Mouse (Mus musculus): ENCODE measurements at regions not wholly inside any gene's neighbourhood (a gene's known extent, or its start where the extent isn't known, plus 50 kb on each side); places are given as distances from the start of the nearest gene placed in this dataset.
A peak's percentile ranks its signal among the peaks of the same experiment; 100 is the strongest.

- no peak for DNase-seq (ENCODE audit: extremely low read depth, low read depth)
Measured at GRCm38 (mm10) chr3:103464181-103464580, 110.8 kb upstream of the Syt6 start.

DNA sequence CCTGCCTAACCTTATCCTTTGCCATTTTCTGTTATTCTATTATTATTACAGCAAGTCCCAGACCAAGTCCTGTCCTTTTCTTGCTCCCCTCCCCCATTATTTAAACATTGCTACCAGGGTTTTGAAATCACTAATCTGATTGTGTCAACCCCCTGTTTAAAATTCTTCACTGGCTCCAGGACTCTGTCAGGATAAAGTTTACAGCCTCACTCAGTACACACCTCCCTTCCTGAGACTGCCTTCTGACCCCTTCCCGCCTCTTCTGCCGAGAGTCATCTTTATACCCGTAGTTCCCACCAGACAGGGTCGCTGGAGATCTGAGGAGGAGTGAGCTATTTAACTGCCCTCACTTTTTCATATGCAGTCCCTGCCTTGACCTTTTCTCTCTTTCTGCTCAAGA lies 110.3 kb upstream of the Syt6 start:
- DNase-seq (ENCODE audit: extremely low read depth, low read depth) = no peak

- no peak for DNase-seq (ENCODE audit: extremely low read depth, low read depth)
Measured at GRCm38 (mm10) chr3:103465132-103465690, 109.8 kb upstream of the Syt6 start.

GRCm38 (mm10) chr3:103465948-103466347 lies 109.1 kb upstream of the Syt6 start:
- no peak for DNase-seq (ENCODE audit: extremely low read depth, low read depth)

DNA sequence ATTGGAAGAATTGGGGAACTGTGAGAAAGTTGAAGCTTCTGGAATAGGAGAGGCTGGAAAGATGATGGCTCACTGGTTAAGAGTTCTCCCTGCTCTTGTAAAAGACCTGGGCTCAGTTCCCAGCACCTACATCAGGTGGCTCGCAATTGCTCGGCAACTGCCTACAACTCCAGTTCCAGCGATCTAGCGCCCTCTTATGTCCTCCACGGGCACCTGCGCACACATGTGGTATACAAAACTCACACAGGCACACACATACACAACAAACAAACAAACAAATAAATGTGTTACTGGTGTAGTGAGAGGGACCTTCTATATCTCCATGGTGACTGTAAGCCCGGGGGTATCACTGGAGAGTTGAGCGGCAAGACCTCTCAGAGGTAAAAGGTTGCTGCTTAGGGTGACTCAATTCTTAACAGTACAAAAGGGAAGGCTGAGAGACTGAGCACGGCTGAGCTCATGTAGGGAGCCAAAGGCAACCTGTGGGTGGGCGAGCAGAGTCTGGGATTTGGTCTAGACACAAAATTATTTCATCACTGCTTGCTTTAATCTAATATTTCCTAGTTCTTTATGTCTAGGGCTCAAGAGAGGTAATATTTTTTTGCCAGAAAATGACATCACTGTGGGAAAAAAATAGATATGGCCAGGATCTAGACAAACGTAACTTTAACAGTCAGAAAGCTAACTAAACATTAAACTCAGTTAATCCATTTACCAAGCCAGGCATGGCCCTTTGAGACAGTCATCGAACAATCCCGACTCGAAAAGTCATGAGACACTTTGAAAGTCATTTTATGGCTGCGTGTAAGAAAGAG lies 104.2 kb upstream of the Syt6 start:
- no peak for DNase-seq (ENCODE audit: extremely low read depth, low read depth)

DNA sequence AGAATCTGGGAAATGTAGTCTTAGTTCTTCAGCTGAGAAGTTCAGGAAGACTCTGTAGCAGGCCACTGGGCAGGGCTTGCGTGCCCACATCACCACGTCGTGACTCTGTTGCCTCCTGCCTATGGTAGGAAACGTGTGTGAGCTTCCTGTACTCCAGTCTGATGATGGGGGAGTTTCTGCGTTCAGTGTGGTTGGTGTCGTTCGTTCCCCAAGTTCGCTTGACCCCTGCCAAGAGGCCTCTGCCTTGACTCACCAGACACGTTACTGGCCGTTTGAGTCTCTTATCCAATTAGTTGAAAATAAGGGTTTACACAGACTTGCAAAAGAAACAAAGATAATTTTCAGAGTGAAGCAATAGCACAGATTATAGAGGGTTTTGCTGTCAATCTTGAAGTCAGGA lies 102.4 kb upstream of the Syt6 start:
- no peak for DNase-seq (ENCODE audit: extremely low read depth, low read depth)

- no peak for DNase-seq (ENCODE audit: extremely low read depth, low read depth)
Measured at GRCm38 (mm10) chr3:103473336-103473735, 101.7 kb upstream of the Syt6 start.

DNA sequence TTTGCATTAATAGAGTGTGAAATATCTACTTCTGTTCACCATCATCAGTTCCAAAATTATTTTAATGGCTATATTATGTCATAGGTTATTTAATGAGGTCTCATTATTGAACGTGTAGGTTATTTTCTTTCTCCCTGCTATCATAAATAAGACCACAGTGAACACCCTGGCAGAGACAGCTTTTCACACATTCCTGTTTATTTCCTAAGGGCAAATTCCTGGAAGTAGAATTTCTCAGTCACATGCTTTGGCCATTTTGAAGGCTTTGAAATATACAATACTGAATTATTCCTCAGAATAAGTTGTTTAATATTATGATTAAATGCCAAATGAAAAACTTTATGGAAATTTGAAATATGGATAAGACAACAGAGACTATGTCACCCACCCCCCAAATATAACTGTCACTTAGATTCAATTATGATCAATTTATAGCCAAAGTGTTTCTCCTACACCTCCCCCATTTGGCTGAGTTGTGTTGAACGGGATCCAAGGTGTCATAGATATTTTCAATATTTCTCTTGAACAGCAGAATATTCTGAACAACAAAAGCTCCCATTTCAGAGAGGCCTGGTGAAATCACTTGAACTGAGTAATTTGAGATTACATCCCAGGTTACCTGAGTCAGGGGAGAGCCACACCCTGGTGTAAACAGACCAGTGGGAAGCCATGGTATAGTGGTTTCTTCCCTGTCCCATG lies 95.0 kb upstream of the Syt6 start:
- DNase-seq (ENCODE audit: extremely low read depth, low read depth) = no peak

DNA sequence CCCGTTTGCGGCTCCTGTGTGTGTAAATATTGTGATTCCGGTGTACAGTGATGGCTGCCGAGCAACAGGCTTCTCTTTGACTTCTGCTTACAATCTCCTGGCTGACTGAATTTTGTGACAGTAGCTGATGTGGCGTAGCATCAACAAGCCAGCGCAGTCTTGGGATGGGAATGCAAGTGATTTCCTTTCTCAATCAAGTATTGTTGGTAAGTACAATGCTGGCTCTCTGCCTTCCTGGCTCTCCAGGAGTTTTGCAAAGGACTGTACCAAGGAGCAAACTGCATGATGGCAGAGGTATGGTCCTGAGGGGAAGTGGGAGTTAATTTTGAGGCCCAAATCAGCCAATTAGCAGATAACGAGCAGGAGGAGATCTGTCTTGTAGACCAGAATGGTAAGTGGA lies 94.4 kb upstream of the Syt6 start:
- DNase-seq (ENCODE audit: extremely low read depth, low read depth) = no peak

- no peak for DNase-seq (ENCODE audit: extremely low read depth, low read depth)
Measured at GRCm38 (mm10) chr3:103483316-103483715, 91.7 kb upstream of the Syt6 start.

DNA sequence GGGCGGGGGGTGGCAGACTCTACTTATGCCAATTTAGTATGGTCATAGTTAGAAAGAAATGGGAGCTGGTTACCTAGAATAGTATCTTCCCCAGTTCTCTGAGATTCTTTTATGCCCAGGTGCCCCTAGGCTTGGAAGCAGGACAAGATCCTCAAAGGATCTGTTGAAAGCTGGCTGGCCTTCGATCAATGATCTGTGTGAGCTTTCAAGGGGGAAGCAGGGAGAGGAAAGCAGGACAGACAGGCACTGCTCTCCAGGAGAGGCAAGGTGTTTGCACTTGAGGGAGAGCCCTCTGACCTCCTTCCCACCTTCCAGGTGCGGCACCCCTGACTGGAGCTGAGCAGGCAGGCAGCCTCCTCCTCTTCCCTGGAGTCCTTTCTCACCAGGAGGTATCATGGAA lies 91.3 kb upstream of the Syt6 start:
- no peak for DNase-seq (ENCODE audit: extremely low read depth, low read depth)

GRCm38 (mm10) chr3:103489786-103490185 lies 85.2 kb upstream of the Syt6 start:
- no peak for DNase-seq (ENCODE audit: extremely low read depth, low read depth)

DNA sequence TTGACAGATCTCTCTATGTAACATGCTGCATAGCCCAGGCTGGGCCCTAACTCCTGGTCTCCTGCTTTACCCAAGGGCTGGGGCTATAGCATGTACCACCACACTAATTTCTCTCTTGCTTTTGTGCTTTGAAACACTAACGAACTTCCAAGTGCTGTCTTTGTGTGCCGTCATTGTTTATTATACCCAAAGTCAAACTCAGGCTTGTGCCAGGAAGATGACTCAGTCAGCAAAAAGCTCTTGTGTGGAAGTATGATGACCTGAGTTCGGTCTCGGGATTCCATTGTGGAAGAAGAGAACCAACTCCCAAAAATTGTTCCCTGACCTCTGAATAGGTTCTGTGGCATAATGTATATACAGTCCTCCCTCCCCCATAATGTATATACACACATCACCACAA lies 84.1 kb upstream of the Syt6 start:
- no peak for DNase-seq (ENCODE audit: extremely low read depth, low read depth)

DNA sequence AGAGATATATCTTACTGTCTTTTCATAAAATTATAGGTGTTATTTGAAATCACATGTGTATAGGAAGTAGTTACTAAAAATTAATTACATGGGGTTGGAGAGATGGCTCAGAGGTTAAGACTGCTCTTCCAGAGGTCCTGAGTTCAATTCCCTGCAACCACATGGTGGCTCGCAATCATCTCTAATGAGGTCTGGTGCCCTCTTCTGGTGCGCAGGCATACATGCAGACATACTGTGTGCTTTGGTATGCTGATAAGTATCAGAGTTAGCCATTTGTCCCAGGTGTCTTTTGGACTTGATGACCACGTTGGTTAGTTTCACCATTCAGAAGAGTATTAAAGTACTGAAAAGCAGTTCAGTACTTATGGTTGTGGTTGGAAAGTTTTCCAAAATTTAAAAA lies 82.8 kb upstream of the Syt6 start:
- DNase-seq (ENCODE audit: extremely low read depth, low read depth) = no peak

DNA sequence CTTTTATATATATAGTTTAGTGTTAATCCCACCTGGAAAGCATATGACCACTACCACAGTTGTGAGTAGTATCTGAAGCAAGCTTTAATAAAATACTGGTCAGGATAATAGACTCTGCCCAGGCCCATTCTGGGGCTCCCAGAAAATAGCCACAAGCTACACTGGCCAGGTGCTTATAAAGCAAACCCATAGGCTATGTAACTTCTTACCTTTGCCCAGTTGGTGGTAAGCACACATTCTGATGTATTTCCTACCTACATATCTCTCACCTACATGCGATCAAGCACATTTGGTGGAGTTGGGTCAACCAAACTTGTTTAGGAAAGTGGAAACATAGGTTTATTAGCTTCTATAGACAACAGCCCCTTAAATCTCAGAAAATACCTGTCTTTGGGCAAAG lies 81.4 kb upstream of the Syt6 start:
- no peak for DNase-seq (ENCODE audit: extremely low read depth, low read depth)

GRCm38 (mm10) chr3:103494043-103494442 lies 81.0 kb upstream of the Syt6 start:
- no peak for DNase-seq (ENCODE audit: extremely low read depth, low read depth)

DNA sequence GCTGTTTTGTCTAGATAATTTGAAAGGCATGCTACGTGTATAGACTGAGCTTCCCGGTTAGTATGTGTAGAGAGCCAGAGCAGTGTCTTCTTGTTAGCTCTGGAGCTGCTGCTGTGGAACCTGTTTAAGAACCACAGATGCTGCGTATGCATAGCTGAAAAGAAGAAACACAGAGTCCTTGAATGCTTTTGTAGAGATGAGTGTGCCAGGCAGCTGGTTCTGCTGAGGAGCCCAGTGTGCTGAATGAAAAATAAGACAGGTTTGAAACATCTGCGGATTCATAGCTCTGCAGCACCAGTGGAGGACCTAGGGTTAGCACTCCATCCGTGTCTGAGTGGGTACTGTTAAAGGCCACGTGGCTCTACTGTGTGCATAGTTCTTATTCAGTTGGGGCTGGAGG lies 78.9 kb upstream of the Syt6 start:
- no peak for DNase-seq (ENCODE audit: extremely low read depth, low read depth)

DNA sequence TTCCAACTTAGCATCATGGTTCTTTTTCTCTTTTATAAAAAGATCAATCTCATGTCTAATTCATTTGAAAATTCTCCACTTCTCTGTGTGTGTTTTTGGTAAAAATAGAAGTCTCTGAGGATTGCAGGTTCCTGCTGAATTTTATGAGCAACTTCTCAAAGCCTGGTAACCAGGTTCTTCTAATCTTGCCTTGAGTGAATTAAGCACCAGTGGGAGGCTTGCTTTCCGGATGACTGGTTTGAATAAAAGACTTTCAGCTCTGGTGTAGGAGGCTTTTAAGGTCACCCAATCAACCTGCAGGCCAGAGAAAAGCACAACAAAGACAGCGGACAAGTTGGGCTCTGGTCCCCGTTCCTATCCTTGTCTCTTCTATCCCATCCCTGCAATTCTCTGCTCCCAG lies 78.3 kb upstream of the Syt6 start:
- no peak for DNase-seq (ENCODE audit: extremely low read depth, low read depth)

DNA sequence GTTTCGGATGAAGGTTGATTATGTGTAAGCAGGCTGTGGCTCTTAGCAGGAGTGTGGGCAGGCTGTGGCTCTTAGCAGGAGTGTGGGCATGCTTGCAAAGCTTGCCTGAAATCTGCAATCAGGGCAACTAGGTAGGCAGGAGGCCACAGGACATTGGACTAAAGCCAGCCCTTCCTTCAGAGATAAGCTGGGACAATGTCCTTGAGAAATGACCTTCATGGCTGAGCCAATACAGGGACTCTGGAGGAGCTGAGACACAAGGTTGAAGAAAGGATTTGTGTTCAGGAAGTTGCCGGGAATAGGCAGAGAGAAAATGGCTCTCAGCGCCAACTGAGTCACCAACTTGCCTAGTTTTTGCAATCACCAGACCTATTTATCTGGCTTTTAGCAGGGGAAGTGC lies 77.3 kb upstream of the Syt6 start:
- no peak for DNase-seq (ENCODE audit: extremely low read depth, low read depth)

GRCm38 (mm10) chr3:103498458-103498857 lies 76.6 kb upstream of the Syt6 start:
- DNase-seq (ENCODE audit: extremely low read depth, low read depth) = no peak

DNA sequence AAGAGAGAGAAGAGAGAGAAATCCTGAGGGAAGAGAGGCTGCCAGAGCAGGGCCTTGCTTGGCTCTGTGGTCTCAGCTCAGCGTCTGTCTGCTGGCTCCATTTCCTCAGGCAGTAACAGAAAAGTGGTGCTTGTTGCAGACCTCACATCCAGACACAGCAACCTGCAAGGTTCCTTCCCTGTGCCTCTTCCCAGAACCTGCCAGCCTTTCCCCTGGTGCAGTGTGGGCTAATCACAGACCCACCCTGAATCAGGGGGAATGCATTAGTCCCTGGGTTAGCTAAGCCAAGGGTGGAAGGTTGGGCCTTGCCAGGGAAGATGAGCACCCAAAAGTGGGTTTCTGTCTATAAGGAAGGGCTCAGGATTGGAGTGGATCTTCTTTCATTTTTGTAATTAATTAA lies 75.2 kb upstream of the Syt6 start:
- no peak for DNase-seq (ENCODE audit: extremely low read depth, low read depth)

GRCm38 (mm10) chr3:103500366-103500765 lies 74.7 kb upstream of the Syt6 start:
- DNase-seq (ENCODE audit: extremely low read depth, low read depth) = peak; percentile 61

DNA sequence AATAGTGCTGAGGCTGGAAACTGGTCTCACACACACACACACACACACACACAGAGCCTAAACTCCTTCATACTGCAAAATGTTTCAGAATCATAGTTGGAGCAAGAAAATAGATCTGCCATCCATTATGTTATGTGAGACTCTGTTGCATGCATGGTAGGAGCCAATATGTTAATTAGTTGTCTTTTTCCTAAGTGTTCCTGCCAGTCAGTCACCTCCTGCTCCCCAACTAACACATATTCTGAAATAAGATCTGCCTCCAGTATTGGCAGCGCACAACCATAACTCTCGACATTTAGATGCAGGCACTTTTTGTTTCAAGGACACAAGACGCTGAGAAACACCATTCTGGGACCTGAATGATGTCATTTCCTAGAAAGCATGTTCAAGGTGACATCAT lies 70.9 kb upstream of the Syt6 start:
- DNase-seq (ENCODE audit: extremely low read depth, low read depth) = no peak

Measured in MEL-GATA-1-ER (cell line).